Mouse (Mus musculus): Measurements from ENCODE around the gene Utp20. TPM values are rescaled to one million over a fixed set of nuclear protein-coding genes. Genes with fewer than 3 reads are reported as not detected.
"Not testable (repeated sequence)": the region's sequence is repeated elsewhere in the genome, so short reads cannot be mapped to it uniquely, and the experiment has no call there.

Utp20 gene
- polyA plus RNA-seq, 2 experiments = 6.6 to 6.7 TPM

GRCm38 (mm10) chr10:88794606-88795005, 32.0 kb downstream of the Utp20 start:
- Histone ChIP-seq H3K4me1 (replicated peaks; ENCODE audit: control insufficient read depth in 2 of 2, insufficient read depth in 2 of 2, low read length in 1 of 2) (no peaks in the 10 kb centered on the region), H3K27me3 (ENCODE audit: control insufficient read depth, insufficient read depth, low read length) (no peaks in the 10 kb centered on the region), H3K27ac (no peak overlapping the region), H3K9ac (replicated peaks) (no peak overlapping the region), H3K4me2 (ENCODE audit: low read depth) (no peak overlapping the region), H3K36me3 (replicated peaks; ENCODE audit: control insufficient read depth, insufficient read depth, low read depth) (peaks cover 3% of the 10 kb centered on the region), H3K4me3 (ENCODE audit: insufficient read depth in 1 of 2, low read depth in 2 of 2, low read length in 2 of 2) (no peak overlapping the region), H3K9me3 (ENCODE audit: control insufficient read depth, low read length) (no peaks in the 10 kb centered on the region)
- 76% methylated on average over 8 of the region's 8 CpGs for WGBS (ENCODE audit: insufficient replicate concordance)
- ATAC-seq (ENCODE audit: insufficient read depth) (no peak), DNase-seq (ENCODE audit: low read depth in 3 of 3, low spot score in 3 of 3) (no peak)
- TF ChIP-seq CTCF (IDR thresholded peaks at IDR 0.05; ENCODE audit: low read depth) (no peak), EP300 (IDR thresholded peaks at IDR 0.05; ENCODE audit: low read depth) (no peak)

- Histone ChIP-seq H3K36me3 (replicated peaks; ENCODE audit: control insufficient read depth, insufficient read depth, low read depth) (no peaks in the 10 kb centered on the region; the same call in none of the 2 replicates), H3K9me3 (ENCODE audit: control insufficient read depth, low read length) (no peaks in the 10 kb centered on the region), H3K27ac (no peak overlapping the region), H3K4me3 (ENCODE audit: insufficient read depth in 1 of 2, low read depth in 2 of 2, low read length in 2 of 2) (no peak overlapping the region), H3K4me2 (ENCODE audit: low read depth) (no peak overlapping the region), H3K27me3 (ENCODE audit: control insufficient read depth, insufficient read depth, low read length) (no peaks in the 10 kb centered on the region), H3K4me1 (replicated peaks; ENCODE audit: control insufficient read depth in 2 of 2, insufficient read depth in 2 of 2, low read length in 1 of 2) (no peaks in the 10 kb centered on the region), H3K9ac (replicated peaks) (no peak overlapping the region)
- ATAC-seq (ENCODE audit: insufficient read depth) (no peak), DNase-seq (ENCODE audit: low read depth in 3 of 3, low spot score in 3 of 3) (no peak)
- TF ChIP-seq CTCF (IDR thresholded peaks at IDR 0.05; ENCODE audit: low read depth) = no peak
- TF ChIP-seq EP300 (IDR thresholded peaks at IDR 0.05; ENCODE audit: low read depth) = no peak
These were observed 32.9 kb downstream of the Utp20 start for GRCm38 (mm10) chr10:88793671-88794070.

- no peaks in the 10 kb centered on the region for H3K27me3 ChIP-seq (ENCODE audit: control insufficient read depth, insufficient read depth, low read length)
- 71% methylated on average over 5 of the region's 5 CpGs for WGBS (ENCODE audit: insufficient replicate concordance)
- H3K4me3 ChIP-seq (ENCODE audit: insufficient read depth in 1 of 2, low read depth in 2 of 2, low read length in 2 of 2) = no peak overlapping the region
- no peak overlapping the region for H3K9ac ChIP-seq (replicated peaks)
- H3K36me3 ChIP-seq (replicated peaks; ENCODE audit: control insufficient read depth, insufficient read depth, low read depth) = peaks cover 4% of the 10 kb centered on the region
- H3K4me2 ChIP-seq (ENCODE audit: low read depth) = no peak overlapping the region
- ATAC-seq (ENCODE audit: insufficient read depth) (no peak), DNase-seq (ENCODE audit: low read depth in 3 of 3, low spot score in 3 of 3) (no peak)
- H3K27ac ChIP-seq = no peak overlapping the region
- H3K4me1 ChIP-seq (replicated peaks; ENCODE audit: control insufficient read depth in 2 of 2, insufficient read depth in 2 of 2, low read length in 1 of 2) = no peaks in the 10 kb centered on the region
- TF ChIP-seq CTCF (IDR thresholded peaks at IDR 0.05; ENCODE audit: low read depth) (no peak), EP300 (IDR thresholded peaks at IDR 0.05; ENCODE audit: low read depth) (no peak)
- H3K9me3 ChIP-seq (ENCODE audit: control insufficient read depth, low read length) = no peaks in the 10 kb centered on the region
These were observed 42.1 kb downstream of the Utp20 start for GRCm38 (mm10) chr10:88784513-88784931.

- H3K36me3 ChIP-seq (replicated peaks; ENCODE audit: control insufficient read depth, insufficient read depth, low read depth) = peaks cover 4% of the 10 kb centered on the region
- TF ChIP-seq CTCF (IDR thresholded peaks at IDR 0.05; ENCODE audit: low read depth) (no peak), EP300 (IDR thresholded peaks at IDR 0.05; ENCODE audit: low read depth) (no peak)
- 81% methylated on average over 5 of the region's 5 CpGs for WGBS (ENCODE audit: insufficient replicate concordance)
- no peak overlapping the region for H3K27ac ChIP-seq
- no peak overlapping the region for H3K4me2 ChIP-seq (ENCODE audit: low read depth)
- no peaks in the 10 kb centered on the region for H3K27me3 ChIP-seq (ENCODE audit: control insufficient read depth, insufficient read depth, low read length)
- no peak overlapping the region for H3K4me3 ChIP-seq (ENCODE audit: insufficient read depth in 1 of 2, low read depth in 2 of 2, low read length in 2 of 2)
- ATAC-seq (ENCODE audit: insufficient read depth) = no peak
- no peak for DNase-seq (ENCODE audit: low read depth in 3 of 3, low spot score in 3 of 3)
- H3K9me3 ChIP-seq (ENCODE audit: control insufficient read depth, low read length) = no peaks in the 10 kb centered on the region
- H3K9ac ChIP-seq (replicated peaks) = no peak overlapping the region
- H3K4me1 ChIP-seq (replicated peaks; ENCODE audit: control insufficient read depth in 2 of 2, insufficient read depth in 2 of 2, low read length in 1 of 2) = no peaks in the 10 kb centered on the region
These were observed 42.7 kb downstream of the Utp20 start for GRCm38 (mm10) chr10:88783941-88784340.

- WGBS (ENCODE audit: insufficient replicate concordance) = 67% methylated on average over 2 of the region's 2 CpGs
- H3K36me3 ChIP-seq (replicated peaks; ENCODE audit: control insufficient read depth, insufficient read depth, low read depth); H3K27ac ChIP-seq; H3K9me3 ChIP-seq (ENCODE audit: control insufficient read depth, low read length); H3K4me3 ChIP-seq (ENCODE audit: insufficient read depth in 1 of 2, low read depth in 2 of 2, low read length in 2 of 2); H3K27me3 ChIP-seq (ENCODE audit: control insufficient read depth, insufficient read depth, low read length); H3K4me2 ChIP-seq (ENCODE audit: low read depth); ATAC-seq (ENCODE audit: insufficient read depth); H3K9ac ChIP-seq (replicated peaks); H3K4me1 ChIP-seq (replicated peaks; ENCODE audit: control insufficient read depth in 2 of 2, insufficient read depth in 2 of 2, low read length in 1 of 2); DNase-seq (ENCODE audit: low read depth in 3 of 3, low spot score in 3 of 3): not testable (repeated sequence)
These were observed 43.5 kb downstream of the Utp20 start for GRCm38 (mm10) chr10:88783135-88783534.

GRCm38 (mm10) chr10:88780716-88781115, 45.9 kb downstream of the Utp20 start:
- H3K9ac ChIP-seq (replicated peaks) = no peak overlapping the region
- H3K4me1 ChIP-seq (replicated peaks; ENCODE audit: control insufficient read depth in 2 of 2, insufficient read depth in 2 of 2, low read length in 1 of 2) = no peaks in the 10 kb centered on the region
- peaks cover 6% of the 10 kb centered on the region for H3K36me3 ChIP-seq (replicated peaks; ENCODE audit: control insufficient read depth, insufficient read depth, low read depth)
- 57% methylated on average over 4 of the region's 4 CpGs for WGBS (ENCODE audit: insufficient replicate concordance)
- no peaks in the 10 kb centered on the region for H3K9me3 ChIP-seq (ENCODE audit: control insufficient read depth, low read length)
- H3K4me3 ChIP-seq (ENCODE audit: insufficient read depth in 1 of 2, low read depth in 2 of 2, low read length in 2 of 2) = no peak overlapping the region
- no peak overlapping the region for H3K27ac ChIP-seq
- ATAC-seq (ENCODE audit: insufficient read depth) (no peak), DNase-seq (ENCODE audit: low read depth in 3 of 3, low spot score in 3 of 3) (no peak)
- H3K27me3 ChIP-seq (ENCODE audit: control insufficient read depth, insufficient read depth, low read length) = no peaks in the 10 kb centered on the region
- H3K4me2 ChIP-seq (ENCODE audit: low read depth) = no peak overlapping the region
- no peak for TF ChIP-seq CTCF (IDR thresholded peaks at IDR 0.05; ENCODE audit: low read depth)
- TF ChIP-seq EP300 (IDR thresholded peaks at IDR 0.05; ENCODE audit: low read depth) = no peak
